Mouse (Mus musculus): ENCODE data around the gene Asb4. TPM values are rescaled to one million over a fixed set of nuclear protein-coding genes. Genes with fewer than 3 reads are reported as not detected.
A peak's percentile ranks its signal among the peaks of the same experiment; 100 is the strongest.

The Asb4 gene
- polyA plus RNA-seq, 1 experiment from 2014 or later = 15.8 TPM

- Histone ChIP-seq H3K27me3 (no peaks in the 10 kb centered on the region), H3K4me2 (no peak overlapping the region), H3K9ac (no peak overlapping the region), H3K27ac (replicated peaks) (no peak overlapping the region), H3K36me3 (no peaks in the 10 kb centered on the region), H3K9me3 (no peaks in the 10 kb centered on the region), H3K4me3 (no peak overlapping the region), H3K4me1 (replicated peaks) (no peaks in the 10 kb centered on the region)
- 97% methylated on average over 4 of the region's 4 CpGs for WGBS
- no peak for ATAC-seq (ENCODE audit: low FRiP score, low read depth)
These were observed 46.4 kb downstream of the Asb4 start for GRCm38 (mm10) chr6:5429562-5429961.

GRCm38 (mm10) chr6:5429982-5430550 is 46.9 kb downstream of the Asb4 start:
- Histone ChIP-seq H3K4me2 (no peak overlapping the region), H3K4me1 (replicated peaks) (no peaks in the 10 kb centered on the region), H3K27me3 (no peaks in the 10 kb centered on the region), H3K27ac (replicated peaks) (no peak overlapping the region), H3K36me3 (no peaks in the 10 kb centered on the region), H3K9ac (no peak overlapping the region), H3K9me3 (no peaks in the 10 kb centered on the region), H3K4me3 (no peak overlapping the region)
- no peak for ATAC-seq (ENCODE audit: low FRiP score, low read depth)
- WGBS = 94% methylated on average over 4 of the region's 4 CpGs

GRCm38 (mm10) chr6:5433887-5434286 is 50.7 kb downstream of the Asb4 start:
- WGBS = 78% methylated on average over 2 of the region's 2 CpGs
- no peaks in the 10 kb centered on the region for H3K4me1 ChIP-seq (replicated peaks)
- H3K36me3 ChIP-seq = no peaks in the 10 kb centered on the region
- no peak overlapping the region for H3K27ac ChIP-seq (replicated peaks)
- no peak overlapping the region for H3K4me3 ChIP-seq
- H3K9ac ChIP-seq = no peak overlapping the region
- no peak for ATAC-seq (ENCODE audit: low FRiP score, low read depth)
- no peak overlapping the region for H3K4me2 ChIP-seq
- H3K9me3 ChIP-seq = no peaks in the 10 kb centered on the region
- H3K27me3 ChIP-seq = no peaks in the 10 kb centered on the region

GRCm38 (mm10) chr6:5437757-5438156 is 54.6 kb downstream of the Asb4 start:
- no peak for ATAC-seq (ENCODE audit: low FRiP score, low read depth)
- Histone ChIP-seq H3K36me3 (no peaks in the 10 kb centered on the region), H3K4me2 (no peak overlapping the region), H3K9ac (no peak overlapping the region), H3K4me3 (no peak overlapping the region), H3K9me3 (no peaks in the 10 kb centered on the region), H3K27me3 (no peaks in the 10 kb centered on the region), H3K4me1 (replicated peaks) (no peaks in the 10 kb centered on the region), H3K27ac (replicated peaks) (no peak overlapping the region)
- 49% methylated on average over 4 of the region's 4 CpGs for WGBS

GRCm38 (mm10) chr6:5441221-5441620 is 58.0 kb downstream of the Asb4 start:
- Histone ChIP-seq H3K4me3 (no peak overlapping the region), H3K27ac (replicated peaks) (no peak overlapping the region), H3K4me2 (no peak overlapping the region), H3K4me1 (replicated peaks) (no peaks in the 10 kb centered on the region), H3K9me3 (no peaks in the 10 kb centered on the region), H3K9ac (no peak overlapping the region), H3K36me3 (no peaks in the 10 kb centered on the region), H3K27me3 (no peaks in the 10 kb centered on the region)
- ATAC-seq (ENCODE audit: low FRiP score, low read depth) = no peak
- WGBS = 92% methylated on average over 6 of the region's 6 CpGs

GRCm38 (mm10) chr6:5442316-5443085 is 59.3 kb downstream of the Asb4 start:
- 13% methylated on average over 14 of the region's 14 CpGs for WGBS
- peak overlapping the region; percentile 11; the same call in 1 of the 2 replicates for H3K4me2 ChIP-seq
- H3K9ac ChIP-seq = no peak overlapping the region
- no peaks in the 10 kb centered on the region for H3K27me3 ChIP-seq
- no peaks in the 10 kb centered on the region for H3K4me1 ChIP-seq (replicated peaks)
- no peaks in the 10 kb centered on the region for H3K36me3 ChIP-seq
- no peak overlapping the region for H3K27ac ChIP-seq (replicated peaks)
- H3K9me3 ChIP-seq = no peaks in the 10 kb centered on the region
- H3K4me3 ChIP-seq = no peak overlapping the region
- ATAC-seq (ENCODE audit: low FRiP score, low read depth) = peak; percentile 13; the same call in 1 of the 2 replicates

- Histone ChIP-seq H3K4me1 (replicated peaks) (no peaks in the 10 kb centered on the region), H3K27me3 (no peaks in the 10 kb centered on the region), H3K9ac (no peak overlapping the region), H3K4me3 (no peak overlapping the region), H3K4me2 (peak overlapping the region; percentile 13; the same call in 1 of the 2 replicates), H3K27ac (replicated peaks) (no peak overlapping the region), H3K9me3 (no peaks in the 10 kb centered on the region), H3K36me3 (no peaks in the 10 kb centered on the region)
- WGBS = 28% methylated on average over 13 of the region's 13 CpGs
- peak; percentile 75 for ATAC-seq (ENCODE audit: low FRiP score, low read depth)
These were observed 60.1 kb downstream of the Asb4 start for GRCm38 (mm10) chr6:5443104-5443863.

- no peaks in the 10 kb centered on the region for H3K27me3 ChIP-seq
- H3K4me1 ChIP-seq (replicated peaks) = no peaks in the 10 kb centered on the region
- no peak overlapping the region for H3K9ac ChIP-seq
- no peak for ATAC-seq (ENCODE audit: low FRiP score, low read depth)
- whole genome bisulfite sequencing = 93% methylated on average over 5 of the region's 5 CpGs
- no peaks in the 10 kb centered on the region for H3K9me3 ChIP-seq
- H3K4me2 ChIP-seq = no peak overlapping the region
- no peak overlapping the region for H3K27ac ChIP-seq (replicated peaks)
- H3K4me3 ChIP-seq = no peak overlapping the region
- no peaks in the 10 kb centered on the region for H3K36me3 ChIP-seq
These were observed 61.2 kb downstream of the Asb4 start for GRCm38 (mm10) chr6:5444331-5444898.

GRCm38 (mm10) chr6:5447013-5447412 is 63.8 kb downstream of the Asb4 start:
- H3K4me1 ChIP-seq (replicated peaks) = no peaks in the 10 kb centered on the region
- ATAC-seq (ENCODE audit: low FRiP score, low read depth) = no peak
- no peaks in the 10 kb centered on the region for H3K36me3 ChIP-seq
- no peak overlapping the region for H3K27ac ChIP-seq (replicated peaks)
- H3K4me3 ChIP-seq = no peak overlapping the region
- H3K27me3 ChIP-seq = no peaks in the 10 kb centered on the region
- no peaks in the 10 kb centered on the region for H3K9me3 ChIP-seq
- WGBS = 80% methylated on average over 4 of the region's 4 CpGs
- no peak overlapping the region for H3K9ac ChIP-seq
- H3K4me2 ChIP-seq = no peak overlapping the region

GRCm38 (mm10) chr6:5447546-5447945 is 64.4 kb downstream of the Asb4 start:
- Histone ChIP-seq H3K4me3 (no peak overlapping the region), H3K9me3 (no peaks in the 10 kb centered on the region), H3K4me2 (no peak overlapping the region), H3K27me3 (no peaks in the 10 kb centered on the region), H3K36me3 (no peaks in the 10 kb centered on the region), H3K4me1 (replicated peaks) (no peaks in the 10 kb centered on the region), H3K27ac (replicated peaks) (no peak overlapping the region), H3K9ac (no peak overlapping the region)
- peak; percentile 69 for ATAC-seq (ENCODE audit: low FRiP score, low read depth)
- 21% methylated on average over 6 of the region's 6 CpGs for WGBS

GRCm38 (mm10) chr6:5448396-5448795 is 65.2 kb downstream of the Asb4 start:
- H3K36me3 ChIP-seq = no peaks in the 10 kb centered on the region
- H3K4me2 ChIP-seq = no peak overlapping the region
- no peak overlapping the region for H3K27ac ChIP-seq (replicated peaks)
- ATAC-seq (ENCODE audit: low FRiP score, low read depth) = no peak
- H3K4me3 ChIP-seq = no peak overlapping the region
- no peak overlapping the region for H3K9ac ChIP-seq
- no peaks in the 10 kb centered on the region for H3K27me3 ChIP-seq
- H3K4me1 ChIP-seq (replicated peaks) = no peaks in the 10 kb centered on the region
- 52% methylated on average over 4 of the region's 4 CpGs for WGBS
- H3K9me3 ChIP-seq = no peaks in the 10 kb centered on the region

GRCm38 (mm10) chr6:5449878-5450277 is 66.7 kb downstream of the Asb4 start:
- no peak overlapping the region for H3K27ac ChIP-seq (replicated peaks)
- H3K9ac ChIP-seq = no peak overlapping the region
- no peak for ATAC-seq (ENCODE audit: low FRiP score, low read depth)
- no peaks in the 10 kb centered on the region for H3K9me3 ChIP-seq
- H3K4me3 ChIP-seq = no peak overlapping the region
- H3K36me3 ChIP-seq = no peaks in the 10 kb centered on the region
- no peaks in the 10 kb centered on the region for H3K4me1 ChIP-seq (replicated peaks)
- H3K4me2 ChIP-seq = no peak overlapping the region
- 95% methylated on average over 5 of the region's 5 CpGs for WGBS
- H3K27me3 ChIP-seq = no peaks in the 10 kb centered on the region

Data from hindbrain, embryonic 15.5 days (tissue).